Mouse (Mus musculus) limb, embryonic 14.5 days (tissue): ENCODE measurements around the gene Sept11. TPM values are rescaled to one million over a fixed set of nuclear protein-coding genes. Genes with fewer than 3 reads are reported as not detected.

Source experiments
- ATAC-seq: fragments of 200-750 bp; cut with Nextera tagmentation; 2 replicates; pipeline ENCODE4 v1.8.0; 2017; ENCODE audit warnings: low read depth, moderate number of reproducible peaks, moderate TSS enrichment; ENCODE audit not compliant: low FRiP score
- DNase-seq: peaks from one replicate; pipeline ENCODE4 v3.0.0-alpha.2; 2015; ENCODE audit warnings: low spot score
- H3K27ac ChIP-seq: fragments of 300-500 bp; sonication (generic); replicated peaks from 2 replicates; pipeline ENCODE4 v1.5.1; 2014; ENCODE audit warnings: low read depth, mild to moderate bottlenecking, low read length, moderate library complexity, mixed read lengths
- H3K27me3 ChIP-seq: fragments of 300-500 bp; sonication (generic); 2 replicates; pipeline ENCODE4 v1.6.1; 2014; ENCODE audit warnings: low read length, mixed read lengths; ENCODE audit not compliant: control insufficient read depth, insufficient read depth
- H3K36me3 ChIP-seq: fragments of 300-500 bp; sonication (generic); 2 replicates; pipeline ENCODE4 v1.6.1; 2014; ENCODE audit warnings: mild to moderate bottlenecking, low read length, moderate library complexity, mixed read lengths; ENCODE audit not compliant: control insufficient read depth, insufficient read depth
- H3K4me1 ChIP-seq: fragments of 300-500 bp; sonication (generic); 2 replicates; pipeline ENCODE4 v1.6.1; 2014; ENCODE audit warnings: antibody characterized with exemption, low read length, mixed read lengths; ENCODE audit not compliant: control insufficient read depth, insufficient read depth
- H3K4me2 ChIP-seq: fragments of 300-500 bp; sonication (generic); replicated peaks from 2 replicates; pipeline ENCODE4 v1.6.1; 2014; ENCODE audit warnings: low read depth, mild to moderate bottlenecking, low read length, moderate library complexity; ENCODE audit not compliant: severe bottlenecking
- H3K4me3 ChIP-seq: fragments of 300-500 bp; sonication (generic); replicated peaks from 2 replicates; pipeline ENCODE4 v1.5.1; 2014; ENCODE audit warnings: low read length
- H3K9ac ChIP-seq: fragments of 300-500 bp; sonication (generic); 2 replicates; pipeline ENCODE4 v1.6.1; 2014; ENCODE audit warnings: mild to moderate bottlenecking, low read depth, low read length, moderate library complexity; ENCODE audit not compliant: severe bottlenecking
- H3K9me3 ChIP-seq: fragments of 300-500 bp; sonication (generic); 2 replicates; pipeline ENCODE4 v1.6.1; 2016; ENCODE audit warnings: low read length; ENCODE audit not compliant: control insufficient read depth
- POLR2A ChIP-seq: fragments of 200-500 bp; IDR thresholded peaks from 2 replicates; pipeline ENCODE4 v1.8.0; 2012; ENCODE audit warnings: inconsistent platforms, mild to moderate bottlenecking, moderate library complexity, borderline replicate concordance; ENCODE audit not compliant: insufficient read depth, insufficient read length; ENCODE audit errors: extremely low read depth
- WGBS: fragments of 180-500 bp; shearing (Covaris S2); extraction: QIAGEN DNeasy Blood & Tissue Kit; methylation state at CpG from one replicate; pipeline ENCODE4 v1.1.7; 2014; 5-methylcytosine and 5-hydroxymethylcytosine counted together
- polyA plus RNA-seq, 2 experiments: library from polyadenylated mRNA; depleted of rRNA in 1 of 2; stranded (reverse) in 1 of 2; unstranded in 1 of 2; fragments of >200 nt; fragmentation: Nextera tagmentation in 1 of 2; extraction: Ambion mirVana in 1 of 2; gene quantifications; 2 replicates each; pipeline versions ENCODE4 v1.2.1 to v1.2.3; 2012 to 2014

The Sept11 gene
- polyA plus RNA-seq, 2 experiments, result 141 to 197 TPM

DNA sequence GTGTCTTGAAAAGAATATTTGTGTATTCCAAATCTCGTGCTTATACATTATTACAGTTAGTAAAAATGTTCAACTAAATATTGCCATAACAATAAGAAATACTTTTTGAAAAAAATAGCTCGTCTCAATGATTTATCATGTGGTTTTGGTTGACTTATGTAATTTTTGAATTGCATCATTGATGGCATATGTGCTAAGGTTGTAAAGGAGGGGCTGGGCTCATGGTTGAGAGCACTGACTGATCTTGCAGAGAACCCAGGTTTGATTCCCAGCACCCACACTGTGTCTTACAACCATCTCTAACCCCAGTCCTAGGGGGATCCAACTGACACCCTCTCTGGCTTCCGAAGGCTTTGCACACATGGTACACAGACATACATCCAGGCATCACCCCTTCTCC, 19.1 kb downstream of the Sept11 start:
- no peak overlapping the region for H3K27ac ChIP-seq
- WGBS, result 87% methylated on average over 3 of the region's 3 CpGs
- no peak for TF ChIP-seq POLR2A

DNA sequence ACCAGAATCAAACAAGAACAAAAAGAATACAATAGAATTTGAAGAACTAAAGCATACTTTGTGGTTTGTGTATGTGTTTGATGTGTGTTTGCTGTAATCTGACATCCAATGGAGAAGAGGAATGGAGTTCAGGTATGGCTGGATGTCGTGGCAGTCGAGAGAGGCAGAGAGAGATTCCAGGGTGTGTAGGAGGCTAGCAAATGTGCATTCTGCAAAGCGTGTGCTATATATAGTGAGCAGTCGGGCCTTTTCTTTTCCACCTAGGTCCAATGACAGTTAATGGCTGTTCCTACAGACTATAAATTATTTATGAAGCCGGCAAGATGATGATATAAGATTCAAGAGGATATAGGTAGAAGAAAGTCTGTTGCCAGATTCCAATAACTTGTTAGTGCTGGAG, 20.3 kb downstream of the Sept11 start:
- no peak for TF ChIP-seq POLR2A
- H3K4me2 ChIP-seq, result no peak overlapping the region
- 77% methylated on average over 5 of the region's 5 CpGs for WGBS
- no peak for DNase-seq
- H3K27ac ChIP-seq, result no peak overlapping the region
- H3K4me3 ChIP-seq, result no peak overlapping the region
- peaks cover 11% of the 10 kb centered on the region; the same call in 1 of the 2 replicates for H3K36me3 ChIP-seq
- ATAC-seq, result no peak
- H3K27me3 ChIP-seq, result no peaks in the 10 kb centered on the region
- H3K9ac ChIP-seq, result no peak overlapping the region
- H3K4me1 ChIP-seq, result peaks cover 18% of the 10 kb centered on the region
- H3K9me3 ChIP-seq, result no peaks in the 10 kb centered on the region

More for the DNA sequence above, 19.1 kb downstream of the Sept11 start:
- Histone ChIP-seq H3K4me1 (peaks cover 18% of the 10 kb centered on the region), H3K9ac (no peak overlapping the region), H3K9me3 (no peaks in the 10 kb centered on the region), H3K36me3 (peaks cover 11% of the 10 kb centered on the region; the same call in 1 of the 2 replicates), H3K27me3 (no peaks in the 10 kb centered on the region), H3K4me3 (no peak overlapping the region), H3K4me2 (no peak overlapping the region)
- DNase-seq, result no peak
- ATAC-seq, result no peak

DNA sequence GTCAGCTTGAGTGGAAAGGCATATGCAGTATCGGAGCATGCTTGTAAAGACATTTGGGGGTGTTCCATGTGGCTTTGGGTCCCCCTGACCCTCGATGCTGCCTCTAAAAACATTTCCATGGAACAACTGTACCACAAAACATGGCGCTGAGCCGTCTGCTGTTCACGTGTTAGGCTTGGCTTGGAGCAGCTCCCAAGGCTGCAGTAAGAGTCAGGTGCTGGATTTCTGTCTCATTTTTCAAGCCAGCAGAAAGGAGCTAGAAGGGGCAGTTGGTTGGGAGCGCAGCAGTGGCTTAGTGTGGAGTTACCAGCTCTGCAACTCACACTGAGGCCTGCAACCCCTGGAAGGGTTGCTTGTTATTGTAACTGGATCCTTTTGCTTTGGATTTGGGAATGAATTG, 21.3 kb downstream of the Sept11 start:
- Histone ChIP-seq H3K9ac (no peak overlapping the region), H3K4me3 (no peak overlapping the region), H3K4me1 (peaks cover 18% of the 10 kb centered on the region), H3K27me3 (no peaks in the 10 kb centered on the region), H3K27ac (peak overlapping the region; percentile 53), H3K4me2 (no peak overlapping the region; the same call in 1 of the 2 replicates), H3K36me3 (peaks cover 8% of the 10 kb centered on the region; the same call in 1 of the 2 replicates), H3K9me3 (no peaks in the 10 kb centered on the region)
- no peak for TF ChIP-seq POLR2A
- ATAC-seq (peak; percentile 87), DNase-seq (peak; percentile 81)
- WGBS, result 31% methylated on average over 6 of the region's 6 CpGs

DNA sequence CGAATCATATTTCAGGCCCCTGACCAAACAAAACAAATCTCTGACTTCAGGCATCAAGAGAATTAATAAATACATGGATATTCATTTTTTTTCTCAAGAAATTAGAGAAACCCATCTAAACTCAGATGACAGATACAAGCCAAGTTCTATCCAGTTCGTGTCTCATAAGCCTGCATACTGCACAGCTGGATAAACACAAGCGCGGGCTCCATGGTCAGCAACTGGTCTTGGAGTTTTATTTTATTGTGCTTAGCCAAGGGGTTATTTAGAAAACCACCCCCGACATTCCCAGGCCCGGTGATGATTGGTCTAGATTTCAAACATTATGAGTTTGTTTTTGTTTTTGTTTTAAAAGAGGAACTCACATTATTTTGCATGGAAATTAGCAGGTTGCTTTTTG, 21.8 kb downstream of the Sept11 start:
- no peak overlapping the region; the same call in 1 of the 2 replicates for H3K4me2 ChIP-seq
- H3K9me3 ChIP-seq, result no peaks in the 10 kb centered on the region
- H3K27ac ChIP-seq, result peak overlapping the region; percentile 53
- peaks cover 8% of the 10 kb centered on the region; the same call in 1 of the 2 replicates for H3K36me3 ChIP-seq
- H3K4me1 ChIP-seq, result peaks cover 18% of the 10 kb centered on the region
- 67% methylated on average over 6 of the region's 6 CpGs for WGBS
- ATAC-seq (peak; percentile 56), DNase-seq (no peak)
- H3K27me3 ChIP-seq, result no peaks in the 10 kb centered on the region
- H3K4me3 ChIP-seq, result no peak overlapping the region
- TF ChIP-seq POLR2A, result no peak
- H3K9ac ChIP-seq, result no peak overlapping the region

DNA sequence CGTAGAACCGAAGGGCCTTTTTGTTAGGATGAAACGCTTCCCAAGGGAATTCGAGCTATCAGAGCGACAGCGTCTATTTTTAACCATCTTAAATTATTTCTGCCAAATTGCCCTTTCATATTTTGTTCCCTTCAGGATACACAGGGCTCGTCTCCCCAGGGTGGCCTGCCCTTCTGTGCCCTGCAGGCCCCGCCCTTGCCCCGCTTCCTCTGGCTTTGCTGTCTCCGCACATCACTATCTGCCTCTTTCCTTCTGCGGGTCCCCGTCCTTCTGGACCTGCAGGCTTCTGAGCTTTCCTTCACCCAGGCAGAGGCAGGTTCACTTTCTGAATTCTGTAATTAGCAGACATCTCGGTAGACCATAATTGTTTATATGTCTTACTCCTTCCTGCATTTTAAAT, 22.6 kb downstream of the Sept11 start:
- Histone ChIP-seq H3K4me3 (no peak overlapping the region), H3K4me2 (no peak overlapping the region), H3K9ac (no peak overlapping the region), H3K27me3 (no peaks in the 10 kb centered on the region), H3K9me3 (no peaks in the 10 kb centered on the region), H3K36me3 (peaks cover 3% of the 10 kb centered on the region; the same call in 1 of the 2 replicates), H3K4me1 (peaks cover 19% of the 10 kb centered on the region), H3K27ac (no peak overlapping the region)
- TF ChIP-seq POLR2A, result no peak
- DNase-seq (no peak), ATAC-seq (no peak)
- 86% methylated on average over 13 of the region's 13 CpGs for WGBS

DNA sequence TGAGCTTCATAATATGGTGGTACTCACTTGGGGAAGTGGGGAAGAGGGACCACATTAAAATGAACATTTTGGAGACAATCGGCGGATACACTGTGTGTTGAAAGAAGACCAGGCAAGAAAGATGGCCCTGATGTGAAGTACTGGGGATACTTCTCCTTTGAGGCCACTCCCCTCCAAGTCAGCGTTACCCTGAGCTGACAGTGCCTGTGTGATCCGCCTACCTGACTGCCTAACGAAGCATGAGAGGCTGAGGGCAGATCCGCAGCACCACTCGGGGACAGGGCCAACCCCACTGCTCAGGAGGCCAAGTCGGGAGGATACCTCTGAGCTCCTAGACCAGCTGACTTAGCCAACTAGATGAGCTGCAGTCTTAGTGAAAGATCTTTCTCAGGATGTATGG, 24.4 kb downstream of the Sept11 start:
- no peaks in the 10 kb centered on the region for H3K9me3 ChIP-seq
- ATAC-seq (no peak), DNase-seq (no peak)
- peaks cover 1% of the 10 kb centered on the region; the same call in 1 of the 2 replicates for H3K36me3 ChIP-seq
- H3K9ac ChIP-seq, result no peak overlapping the region
- 82% methylated on average over 8 of the region's 8 CpGs for WGBS
- H3K27ac ChIP-seq, result no peak overlapping the region
- H3K4me2 ChIP-seq, result no peak overlapping the region
- no peak overlapping the region for H3K4me3 ChIP-seq
- H3K4me1 ChIP-seq, result peaks cover 27% of the 10 kb centered on the region
- H3K27me3 ChIP-seq, result no peaks in the 10 kb centered on the region
- no peak for TF ChIP-seq POLR2A
